Mouse (Mus musculus) forebrain, embryonic 12.5 days (tissue): Measurements from ENCODE around the gene Lipf. TPM values are rescaled to one million over a fixed set of nuclear protein-coding genes. Genes with fewer than 3 reads are reported as not detected.

Experiments
- ATAC-seq: fragments of 200-750 bp; cut with Nextera tagmentation; 2 replicates; pipeline ENCODE4 v1.8.0; 2017; ENCODE audit warnings: moderate TSS enrichment; ENCODE audit not compliant: low FRiP score
- H3K27ac ChIP-seq: fragments of 300-500 bp; sonication (generic); 2 replicates; pipeline ENCODE4 v1.5.1; 2016; ENCODE audit warnings: mild to moderate bottlenecking
- H3K27me3 ChIP-seq: fragments of 300-500 bp; sonication (generic); 2 replicates; pipeline ENCODE4 v1.6.1; 2016; ENCODE audit warnings: mild to moderate bottlenecking
- H3K36me3 ChIP-seq: fragments of 300-500 bp; sonication (generic); replicated peaks from 2 replicates; pipeline ENCODE4 v1.6.1; 2016; ENCODE audit warnings: mild to moderate bottlenecking
- H3K4me1 ChIP-seq: fragments of 300-500 bp; sonication (generic); 2 replicates; pipeline ENCODE4 v1.6.1; 2016
- H3K4me2 ChIP-seq: fragments of 300-500 bp; sonication (generic); 2 replicates; pipeline ENCODE4 v1.6.1; 2016; ENCODE audit warnings: mild to moderate bottlenecking, moderate library complexity
- H3K4me3 ChIP-seq: fragments of 300-500 bp; sonication (generic); replicated peaks from 2 replicates; pipeline ENCODE4 v1.5.1; 2016; ENCODE audit warnings: mild to moderate bottlenecking
- H3K9ac ChIP-seq: fragments of 300-500 bp; sonication (generic); 2 replicates; pipeline ENCODE4 v1.6.1; 2016; ENCODE audit warnings: mild to moderate bottlenecking
- H3K9me3 ChIP-seq: fragments of 300-500 bp; sonication (generic); 2 replicates; pipeline ENCODE4 v1.6.1; 2016
- WGBS: fragments of 180-500 bp; shearing (Covaris S2); methylation state at CpG from one replicate; pipeline ENCODE4 v1.1.7; 2016; 5-methylcytosine and 5-hydroxymethylcytosine counted together
- polyA plus RNA-seq: library from polyadenylated mRNA; unstranded; fragments of >200 nt; fragmentation: Nextera tagmentation; extraction: Ambion mirVana; gene quantifications from 2 replicates; pipeline ENCODE4 v1.2.1, GENCODE M21; 2016

Gene Lipf
- not detected in 2 replicates for polyA plus RNA-seq

DNA sequence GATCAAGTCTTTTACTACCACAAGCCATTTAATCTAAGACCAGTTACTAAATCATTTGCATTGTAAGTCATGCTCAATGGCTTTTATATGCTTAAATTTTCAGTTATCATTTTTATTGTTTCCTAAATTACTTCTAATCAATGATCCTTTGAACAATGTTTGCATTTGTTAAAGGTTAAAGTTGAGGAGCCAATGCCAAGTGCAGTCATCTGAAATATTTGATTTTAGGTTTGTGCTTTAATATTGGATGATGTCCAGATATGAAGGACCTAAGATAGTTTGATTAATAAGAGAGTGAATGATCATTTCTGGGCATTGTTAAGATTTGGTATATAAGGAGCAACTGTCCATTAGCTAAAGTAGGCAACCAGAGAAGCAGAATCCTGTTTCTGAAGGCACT lies at the start of gene Lipf:
Lipf (plus strand) TSS at position 301 of the 400 bp plus-strand sequence.
- H3K4me1 ChIP-seq, result no peaks in the 10 kb centered on the region
- H3K9me3 ChIP-seq, result no peaks in the 10 kb centered on the region
- ATAC-seq, result no peak
- no peak within 1 kb of the TSS for H3K27ac ChIP-seq
- H3K36me3 ChIP-seq, result no peaks in the 10 kb centered on the region
- no peaks in the 10 kb centered on the region for H3K27me3 ChIP-seq
- H3K9ac ChIP-seq, result no peak within 1 kb of the TSS
- no peak within 1 kb of the TSS for H3K4me2 ChIP-seq
- no peak within 1 kb of the TSS for H3K4me3 ChIP-seq

DNA sequence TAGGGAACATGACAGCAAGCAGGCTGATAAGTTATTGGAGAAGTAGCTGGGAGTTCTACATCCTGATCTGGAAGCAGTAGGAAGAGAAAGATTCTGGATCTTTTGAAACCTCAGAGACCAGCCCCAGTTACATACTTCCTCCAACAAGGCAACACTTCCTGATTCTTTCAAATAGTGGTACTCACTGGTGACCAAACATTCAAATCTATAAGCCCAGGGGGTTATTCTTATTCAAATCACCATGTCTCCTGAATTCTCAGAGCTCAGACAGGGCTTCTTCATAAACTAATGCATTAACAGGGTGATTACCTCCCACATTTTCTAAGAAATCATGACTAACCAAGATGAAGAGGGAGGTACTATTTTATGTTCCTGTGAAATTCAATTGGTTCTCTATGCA lies 36.9 kb upstream of the Lipf start:
- H3K4me2 ChIP-seq, result no peak overlapping the region
- H3K27ac ChIP-seq, result no peak overlapping the region
- no peak overlapping the region for H3K9ac ChIP-seq
- H3K9me3 ChIP-seq, result no peaks in the 10 kb centered on the region
- H3K27me3 ChIP-seq, result no peaks in the 10 kb centered on the region
- no peaks in the 10 kb centered on the region for H3K4me1 ChIP-seq
- H3K36me3 ChIP-seq, result no peaks in the 10 kb centered on the region
- ATAC-seq, result no peak
- H3K4me3 ChIP-seq, result no peak overlapping the region

DNA sequence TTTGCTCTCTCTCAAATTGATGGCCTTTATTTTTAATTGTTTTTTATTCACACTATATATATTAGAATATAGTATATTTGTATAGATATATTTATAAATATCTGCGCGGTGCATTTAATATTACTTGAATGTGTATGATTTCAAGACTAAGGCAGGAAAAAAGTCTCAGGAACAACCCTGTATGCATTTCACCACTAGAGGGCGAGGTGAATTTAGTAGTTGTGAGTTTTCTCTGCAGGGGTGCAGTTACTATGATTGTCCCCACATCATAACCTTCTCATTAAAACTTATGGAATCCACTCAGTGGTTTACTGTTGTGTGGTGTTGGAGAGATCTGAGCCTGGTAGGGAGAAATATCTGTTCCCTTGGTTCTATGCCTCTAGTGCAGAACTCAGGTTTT lies 18.0 kb downstream of the Lipf start:
- Histone ChIP-seq H3K9me3 (no peaks in the 10 kb centered on the region), H3K4me3 (no peak overlapping the region), H3K4me1 (no peaks in the 10 kb centered on the region), H3K36me3 (no peaks in the 10 kb centered on the region), H3K27ac (no peak overlapping the region), H3K4me2 (no peak overlapping the region), H3K9ac (no peak overlapping the region), H3K27me3 (no peaks in the 10 kb centered on the region)
- WGBS, result 46% methylated on average over 3 of the region's 3 CpGs
- ATAC-seq, result no peak

DNA sequence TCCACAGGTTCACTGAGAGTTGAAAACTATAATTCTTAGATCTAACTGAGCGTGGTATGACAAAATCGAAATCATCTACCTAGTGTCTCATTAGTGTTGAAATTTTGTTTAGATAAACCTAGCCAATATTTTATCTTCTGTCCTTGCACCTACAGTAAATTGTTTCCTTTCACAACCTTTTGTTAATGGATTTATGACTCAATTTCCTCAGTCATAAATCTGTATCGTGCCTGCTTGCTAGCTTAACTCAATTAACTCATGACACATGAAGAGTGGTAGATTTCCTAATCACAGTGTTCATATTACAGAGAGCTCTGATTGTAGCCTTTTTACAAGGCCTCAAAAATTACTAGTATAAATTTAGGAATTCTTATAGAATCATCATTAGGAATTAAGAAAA lies 22.1 kb downstream of the Lipf start:
- H3K27me3 ChIP-seq, result no peaks in the 10 kb centered on the region
- no peak overlapping the region for H3K4me2 ChIP-seq
- no peak overlapping the region for H3K27ac ChIP-seq
- WGBS, result 96% methylated on average over 3 of the region's 3 CpGs
- no peaks in the 10 kb centered on the region for H3K36me3 ChIP-seq
- H3K4me1 ChIP-seq, result no peaks in the 10 kb centered on the region
- H3K4me3 ChIP-seq, result no peak overlapping the region
- no peak overlapping the region for H3K9ac ChIP-seq
- no peaks in the 10 kb centered on the region for H3K9me3 ChIP-seq
- no peak for ATAC-seq

DNA sequence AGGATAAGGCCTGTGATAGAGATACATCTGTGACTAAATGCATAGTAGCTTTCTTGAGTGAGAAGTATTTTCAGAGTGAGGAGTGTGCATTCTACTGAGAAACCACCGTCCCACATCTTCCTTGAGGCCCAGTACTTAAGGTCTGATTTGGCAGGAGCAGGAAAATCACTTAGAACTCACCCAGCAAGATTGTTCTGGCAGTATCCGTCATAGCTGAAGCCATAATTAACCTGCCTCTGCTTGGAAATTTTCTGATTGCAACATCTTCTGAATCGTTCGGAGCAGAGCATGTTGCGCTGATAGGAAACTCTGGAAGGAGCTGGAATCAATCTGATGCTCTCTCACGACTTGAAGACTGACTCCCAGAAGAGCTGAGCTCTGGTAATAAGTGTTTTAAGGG lies 47.0 kb downstream of the Lipf start, which contains the start of gene Lipk:
Lipk (plus strand) TSS at position 289 of the 400 bp plus-strand sequence.
- ATAC-seq, result no peak
- H3K9me3 ChIP-seq, result no peaks in the 10 kb centered on the region
- 85% methylated on average over 6 of the region's 6 CpGs for WGBS
- no peak within 1 kb of the TSS for H3K27ac ChIP-seq
- no peaks in the 10 kb centered on the region for H3K27me3 ChIP-seq
- no peaks in the 10 kb centered on the region for H3K4me1 ChIP-seq
- H3K36me3 ChIP-seq, result no peaks in the 10 kb centered on the region
- H3K4me3 ChIP-seq, result no peak within 1 kb of the TSS
- H3K4me2 ChIP-seq, result no peak within 1 kb of the TSS
- no peak within 1 kb of the TSS for H3K9ac ChIP-seq

DNA sequence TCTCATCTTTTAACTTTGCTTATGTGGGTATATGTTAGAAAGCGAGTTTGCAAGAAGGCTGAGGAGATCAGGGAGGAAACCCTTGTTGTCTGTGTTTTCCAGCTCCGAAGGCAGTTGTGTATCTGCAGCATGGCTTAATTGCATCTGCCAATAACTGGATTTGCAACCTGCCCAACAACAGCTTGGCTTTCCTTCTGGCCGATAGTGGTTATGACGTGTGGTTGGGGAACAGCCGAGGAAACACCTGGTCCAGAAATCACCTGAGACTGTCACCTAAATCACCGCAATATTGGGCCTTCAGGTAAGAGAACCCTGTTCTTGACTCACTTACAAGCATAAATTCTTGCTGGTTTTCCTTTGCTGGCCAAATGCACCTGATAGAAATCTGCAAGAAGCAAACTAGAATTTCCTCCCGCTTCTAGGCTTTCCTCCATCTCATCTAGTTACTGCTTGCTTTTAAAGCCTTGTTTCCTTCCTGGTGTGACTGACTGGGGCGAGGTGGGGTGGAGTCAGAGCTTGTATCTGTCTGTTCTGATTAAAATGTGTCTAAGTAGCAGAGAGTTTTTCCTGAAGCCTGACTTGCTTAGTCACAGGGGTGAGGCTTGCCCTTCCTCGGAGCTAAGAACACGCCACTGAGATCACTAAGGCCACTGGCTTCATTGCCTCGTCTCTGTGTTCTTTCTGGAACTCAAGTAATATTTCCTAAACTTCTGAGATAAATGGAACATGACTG lies 60.6 kb downstream of the Lipf start:
- H3K27ac ChIP-seq, result no peak overlapping the region
- no peak overlapping the region for H3K4me3 ChIP-seq
- H3K4me1 ChIP-seq, result no peaks in the 10 kb centered on the region
- ATAC-seq, result no peak
- no peaks in the 10 kb centered on the region for H3K27me3 ChIP-seq
- no peaks in the 10 kb centered on the region for H3K9me3 ChIP-seq
- no peaks in the 10 kb centered on the region for H3K36me3 ChIP-seq
- no peak overlapping the region for H3K9ac ChIP-seq
- 89% methylated on average over 11 of the region's 11 CpGs for WGBS
- no peak overlapping the region for H3K4me2 ChIP-seq

DNA sequence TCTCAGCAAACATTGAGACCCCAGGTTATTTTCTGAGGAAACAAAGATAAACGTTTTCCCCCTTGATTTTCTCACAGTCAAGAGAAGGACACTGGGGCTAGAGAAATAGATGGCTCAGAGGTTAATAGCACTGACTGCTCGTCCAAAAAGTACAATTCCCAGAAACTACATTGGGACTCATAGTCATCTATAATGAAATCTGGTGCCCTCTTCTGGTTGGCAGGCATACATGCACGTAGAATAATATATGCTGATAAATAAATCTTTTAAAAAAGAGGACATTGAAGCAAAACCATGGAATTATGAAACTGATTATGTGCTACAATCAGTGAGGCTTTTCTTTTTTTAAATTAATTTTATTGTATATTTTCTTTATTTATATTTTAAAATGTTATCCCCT lies 61.8 kb downstream of the Lipf start:
- Histone ChIP-seq H3K36me3 (no peaks in the 10 kb centered on the region), H3K4me3 (no peak overlapping the region), H3K27ac (no peak overlapping the region), H3K4me1 (no peaks in the 10 kb centered on the region), H3K9me3 (no peaks in the 10 kb centered on the region), H3K9ac (no peak overlapping the region), H3K27me3 (no peaks in the 10 kb centered on the region), H3K4me2 (no peak overlapping the region)
- ATAC-seq, result no peak
- WGBS, result 49% methylated on average over 3 of the region's 3 CpGs

Other genes starting within 250 kb of the Lipf start
- 0.19 and 0.69 TPM in 2 replicates for gene Lipo2, start 209.8 kb upstream of the Lipf start, polyA plus RNA-seq
- gene Lipo3, start 199.2 kb upstream of the Lipf start, polyA plus RNA-seq, result 10.5 and 11.8 TPM in 2 replicates
- gene Lipo1, start 173.7 kb upstream of the Lipf start, polyA plus RNA-seq, result not detected in 2 replicates
- not detected in 2 replicates for gene Lipk, start 47.1 kb downstream of the Lipf start, polyA plus RNA-seq
- not detected in 2 replicates for gene Lipn, start 106.2 kb downstream of the Lipf start, polyA plus RNA-seq
- 0.12 TPM in 1 of 2 replicates, not detected in the other for gene Lipm, start 139.7 kb downstream of the Lipf start, polyA plus RNA-seq
- not detected in 2 replicates for gene Ankrd22, start 204.9 kb downstream of the Lipf start, polyA plus RNA-seq
- 2.5 and 3.2 TPM in 2 replicates for gene Stambpl1, start 231.0 kb downstream of the Lipf start, polyA plus RNA-seq